Mouse (Mus musculus): ENCODE measurements at regions not wholly inside any gene's neighbourhood (a gene's known extent, or its start where the extent isn't known, plus 50 kb on each side); places are given as distances from the start of the nearest gene placed in this dataset.

- Histone ChIP-seq H3K4me3 (ENCODE audit: low read depth, low read length) (no peak overlapping the region), H3K9ac (replicated peaks; ENCODE audit: low read length) (no peak overlapping the region), H3K4me1 (ENCODE audit: control insufficient read depth, insufficient read depth, low read length) (no peaks in the 10 kb centered on the region), H3K4me2 (ENCODE audit: low read depth, low read length) (no peak overlapping the region), H3K36me3 (replicated peaks; ENCODE audit: control insufficient read depth, insufficient read depth, low read depth, low read length) (no peaks in the 10 kb centered on the region), H3K27ac (replicated peaks; ENCODE audit: low read depth, low read length) (no peak overlapping the region), H3K9me3 (replicated peaks; ENCODE audit: control insufficient read depth, low read length) (no peaks in the 10 kb centered on the region), H3K27me3 (ENCODE audit: control insufficient read depth, insufficient read depth, low read length) (no peaks in the 10 kb centered on the region)
- DNase-seq (ENCODE audit: low spot score), result no peak
- no peak for ATAC-seq (replicated peaks; ENCODE audit: insufficient number of reproducible peaks, low FRiP score, low TSS enrichment, low read depth)
These were observed 68.1 kb downstream of the Cenpw start for GRCm38 (mm10) chr10:30132243-30132642.

GRCm38 (mm10) chr10:30110341-30110740, 90.0 kb downstream of the Cenpw start:
- 72% methylated on average over 3 of the region's 3 CpGs for WGBS
- ATAC-seq (replicated peaks; ENCODE audit: insufficient number of reproducible peaks, low FRiP score, low TSS enrichment, low read depth) (no peak), DNase-seq (ENCODE audit: low spot score) (no peak)

GRCm38 (mm10) chr10:30102443-30102842, 97.9 kb downstream of the Cenpw start:
- ATAC-seq (replicated peaks; ENCODE audit: insufficient number of reproducible peaks, low FRiP score, low TSS enrichment, low read depth) (no peak), DNase-seq (ENCODE audit: low spot score) (no peak)
- Histone ChIP-seq H3K27ac (replicated peaks; ENCODE audit: low read depth, low read length) (no peak overlapping the region), H3K9me3 (replicated peaks; ENCODE audit: control insufficient read depth, low read length) (no peaks in the 10 kb centered on the region), H3K4me3 (ENCODE audit: low read depth, low read length) (no peak overlapping the region), H3K9ac (replicated peaks; ENCODE audit: low read length) (no peak overlapping the region), H3K36me3 (replicated peaks; ENCODE audit: control insufficient read depth, insufficient read depth, low read depth, low read length) (no peaks in the 10 kb centered on the region), H3K4me1 (ENCODE audit: control insufficient read depth, insufficient read depth, low read length) (no peaks in the 10 kb centered on the region), H3K4me2 (ENCODE audit: low read depth, low read length) (no peak overlapping the region), H3K27me3 (ENCODE audit: control insufficient read depth, insufficient read depth, low read length) (no peaks in the 10 kb centered on the region)

More at GRCm38 (mm10) chr10:30110341-30110740, 90.0 kb downstream of the Cenpw start:
- H3K27me3 ChIP-seq (ENCODE audit: control insufficient read depth, insufficient read depth, low read length), result no peaks in the 10 kb centered on the region
- no peak overlapping the region for H3K9ac ChIP-seq (replicated peaks; ENCODE audit: low read length)
- H3K4me1 ChIP-seq (ENCODE audit: control insufficient read depth, insufficient read depth, low read length), result no peaks in the 10 kb centered on the region
- H3K4me2 ChIP-seq (ENCODE audit: low read depth, low read length), result no peak overlapping the region
- no peak overlapping the region for H3K27ac ChIP-seq (replicated peaks; ENCODE audit: low read depth, low read length)
- no peak overlapping the region for H3K4me3 ChIP-seq (ENCODE audit: low read depth, low read length)
- no peaks in the 10 kb centered on the region for H3K9me3 ChIP-seq (replicated peaks; ENCODE audit: control insufficient read depth, low read length)
- H3K36me3 ChIP-seq (replicated peaks; ENCODE audit: control insufficient read depth, insufficient read depth, low read depth, low read length), result no peaks in the 10 kb centered on the region

GRCm38 (mm10) chr10:30094603-30095002, 105.8 kb downstream of the Cenpw start:
- H3K27me3 ChIP-seq (ENCODE audit: control insufficient read depth, insufficient read depth, low read length), result no peaks in the 10 kb centered on the region
- no peaks in the 10 kb centered on the region for H3K36me3 ChIP-seq (replicated peaks; ENCODE audit: control insufficient read depth, insufficient read depth, low read depth, low read length)
- H3K4me3 ChIP-seq (ENCODE audit: low read depth, low read length), result no peak overlapping the region
- DNase-seq (ENCODE audit: low spot score) (no peak), ATAC-seq (replicated peaks; ENCODE audit: insufficient number of reproducible peaks, low FRiP score, low TSS enrichment, low read depth) (no peak)
- H3K9me3 ChIP-seq (replicated peaks; ENCODE audit: control insufficient read depth, low read length), result no peaks in the 10 kb centered on the region
- H3K27ac ChIP-seq (replicated peaks; ENCODE audit: low read depth, low read length), result no peak overlapping the region
- no peak overlapping the region for H3K9ac ChIP-seq (replicated peaks; ENCODE audit: low read length)
- H3K4me2 ChIP-seq (ENCODE audit: low read depth, low read length), result no peak overlapping the region
- no peaks in the 10 kb centered on the region for H3K4me1 ChIP-seq (ENCODE audit: control insufficient read depth, insufficient read depth, low read length)

GRCm38 (mm10) chr10:30091549-30091948, 108.8 kb downstream of the Cenpw start:
- Histone ChIP-seq H3K27ac (replicated peaks; ENCODE audit: low read depth, low read length) (no peak overlapping the region), H3K4me2 (ENCODE audit: low read depth, low read length) (no peak overlapping the region), H3K9me3 (replicated peaks; ENCODE audit: control insufficient read depth, low read length) (no peaks in the 10 kb centered on the region), H3K36me3 (replicated peaks; ENCODE audit: control insufficient read depth, insufficient read depth, low read depth, low read length) (no peaks in the 10 kb centered on the region), H3K4me1 (ENCODE audit: control insufficient read depth, insufficient read depth, low read length) (no peaks in the 10 kb centered on the region), H3K9ac (replicated peaks; ENCODE audit: low read length) (no peak overlapping the region), H3K27me3 (ENCODE audit: control insufficient read depth, insufficient read depth, low read length) (no peaks in the 10 kb centered on the region), H3K4me3 (ENCODE audit: low read depth, low read length) (no peak overlapping the region)
- ATAC-seq (replicated peaks; ENCODE audit: insufficient number of reproducible peaks, low FRiP score, low TSS enrichment, low read depth), result no peak
- no peak for DNase-seq (ENCODE audit: low spot score)
- 7% methylated on average over 1 of the region's 1 CpGs for WGBS

GRCm38 (mm10) chr10:30089406-30089805, 111.0 kb downstream of the Cenpw start:
- Histone ChIP-seq H3K4me3 (ENCODE audit: low read depth, low read length) (no peak overlapping the region), H3K9ac (replicated peaks; ENCODE audit: low read length) (no peak overlapping the region), H3K4me2 (ENCODE audit: low read depth, low read length) (no peak overlapping the region), H3K27ac (replicated peaks; ENCODE audit: low read depth, low read length) (no peak overlapping the region), H3K4me1 (ENCODE audit: control insufficient read depth, insufficient read depth, low read length) (no peaks in the 10 kb centered on the region), H3K9me3 (replicated peaks; ENCODE audit: control insufficient read depth, low read length) (no peaks in the 10 kb centered on the region), H3K27me3 (ENCODE audit: control insufficient read depth, insufficient read depth, low read length) (no peaks in the 10 kb centered on the region), H3K36me3 (replicated peaks; ENCODE audit: control insufficient read depth, insufficient read depth, low read depth, low read length) (no peaks in the 10 kb centered on the region)
- WGBS, result 50% methylated on average over 7 of the region's 7 CpGs
- DNase-seq (ENCODE audit: low spot score) (peak; percentile 2), ATAC-seq (replicated peaks; ENCODE audit: insufficient number of reproducible peaks, low FRiP score, low TSS enrichment, low read depth) (no peak)

GRCm38 (mm10) chr10:30085059-30085458, 115.3 kb downstream of the Cenpw start:
- 92% methylated on average over 5 of the region's 5 CpGs for WGBS
- no peaks in the 10 kb centered on the region for H3K4me1 ChIP-seq (ENCODE audit: control insufficient read depth, insufficient read depth, low read length)
- DNase-seq (ENCODE audit: low spot score), result no peak
- H3K36me3 ChIP-seq (replicated peaks; ENCODE audit: control insufficient read depth, insufficient read depth, low read depth, low read length), result no peaks in the 10 kb centered on the region
- no peak for ATAC-seq (replicated peaks; ENCODE audit: insufficient number of reproducible peaks, low FRiP score, low TSS enrichment, low read depth)
- no peaks in the 10 kb centered on the region for H3K27me3 ChIP-seq (ENCODE audit: control insufficient read depth, insufficient read depth, low read length)
- H3K9ac ChIP-seq (replicated peaks; ENCODE audit: low read length), result no peak overlapping the region
- H3K4me3 ChIP-seq (ENCODE audit: low read depth, low read length), result no peak overlapping the region
- no peaks in the 10 kb centered on the region for H3K9me3 ChIP-seq (replicated peaks; ENCODE audit: control insufficient read depth, low read length)
- H3K4me2 ChIP-seq (ENCODE audit: low read depth, low read length), result no peak overlapping the region
- H3K27ac ChIP-seq (replicated peaks; ENCODE audit: low read depth, low read length), result no peak overlapping the region

- ATAC-seq (replicated peaks; ENCODE audit: insufficient number of reproducible peaks, low FRiP score, low TSS enrichment, low read depth) (no peak), DNase-seq (ENCODE audit: low spot score) (no peak)
- Histone ChIP-seq H3K36me3 (replicated peaks; ENCODE audit: control insufficient read depth, insufficient read depth, low read depth, low read length) (no peaks in the 10 kb centered on the region), H3K27me3 (ENCODE audit: control insufficient read depth, insufficient read depth, low read length) (no peaks in the 10 kb centered on the region), H3K9me3 (replicated peaks; ENCODE audit: control insufficient read depth, low read length) (no peaks in the 10 kb centered on the region), H3K4me1 (ENCODE audit: control insufficient read depth, insufficient read depth, low read length) (no peaks in the 10 kb centered on the region), H3K4me2 (ENCODE audit: low read depth, low read length) (no peak overlapping the region), H3K9ac (replicated peaks; ENCODE audit: low read length) (no peak overlapping the region), H3K27ac (replicated peaks; ENCODE audit: low read depth, low read length) (no peak overlapping the region), H3K4me3 (ENCODE audit: low read depth, low read length) (no peak overlapping the region)
- WGBS, result 87% methylated on average over 2 of the region's 2 CpGs
These were observed 133.7 kb downstream of the Cenpw start for GRCm38 (mm10) chr10:30066692-30067091.

GRCm38 (mm10) chr10:30030621-30031020, 169.7 kb downstream of the Cenpw start:
- Histone ChIP-seq H3K36me3 (replicated peaks; ENCODE audit: control insufficient read depth, insufficient read depth, low read depth, low read length) (no peaks in the 10 kb centered on the region), H3K27me3 (ENCODE audit: control insufficient read depth, insufficient read depth, low read length) (no peaks in the 10 kb centered on the region), H3K27ac (replicated peaks; ENCODE audit: low read depth, low read length) (no peak overlapping the region), H3K4me2 (ENCODE audit: low read depth, low read length) (no peak overlapping the region), H3K9ac (replicated peaks; ENCODE audit: low read length) (no peak overlapping the region), H3K9me3 (replicated peaks; ENCODE audit: control insufficient read depth, low read length) (no peaks in the 10 kb centered on the region), H3K4me1 (ENCODE audit: control insufficient read depth, insufficient read depth, low read length) (no peaks in the 10 kb centered on the region), H3K4me3 (ENCODE audit: low read depth, low read length) (no peak overlapping the region)
- DNase-seq (ENCODE audit: low spot score) (no peak), ATAC-seq (replicated peaks; ENCODE audit: insufficient number of reproducible peaks, low FRiP score, low TSS enrichment, low read depth) (no peak)
- WGBS, result 74% methylated on average over 4 of the region's 4 CpGs
